Mouse (Mus musculus): ENCODE results near the gene Hspbp1. TPM values are rescaled to one million over a fixed set of nuclear protein-coding genes. Genes with fewer than 3 reads are reported as not detected.

The Hspbp1 gene
- total RNA-seq (2023): 10 to 100 TPM; 15.2 to 16.2 TPM

DNA sequence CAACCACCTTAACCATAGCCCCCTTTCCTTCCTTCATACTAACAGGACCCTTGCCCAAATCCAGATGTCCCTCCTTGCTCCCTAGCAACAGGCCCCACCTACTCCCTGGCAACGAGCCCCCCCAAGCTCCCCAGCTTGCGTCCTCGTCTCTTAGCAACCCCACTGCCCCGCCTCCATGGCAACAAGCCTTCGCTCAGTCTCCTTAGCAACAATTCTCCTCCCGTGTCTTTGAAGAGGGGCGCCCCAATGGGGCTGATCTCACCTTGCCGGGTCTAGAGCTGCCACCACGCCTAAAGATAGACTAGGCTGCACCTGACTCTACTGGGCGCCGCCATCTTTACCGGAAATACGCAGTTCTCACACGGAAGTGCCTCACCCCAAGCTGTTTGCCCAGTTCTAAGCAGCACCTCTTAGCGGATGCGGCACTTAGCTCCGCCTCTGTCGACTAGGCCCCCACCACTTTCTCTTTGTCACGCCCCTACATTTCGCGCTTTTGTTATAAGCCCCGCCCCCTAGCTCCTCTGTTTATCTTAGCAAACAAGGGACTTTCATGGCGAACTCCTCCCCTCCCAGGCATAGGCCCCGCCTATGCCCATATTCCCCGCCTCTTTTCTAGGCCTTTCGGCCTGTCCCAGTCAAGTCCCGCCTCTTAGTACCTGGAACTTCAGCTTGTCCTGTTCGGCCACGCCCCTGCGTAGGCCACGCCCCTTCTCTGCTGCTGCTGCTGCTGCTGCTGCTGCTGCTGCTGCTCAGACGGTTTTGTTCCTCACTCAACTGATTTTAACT, at the start of gene Hspbp1:
Hspbp1 (minus strand) TSS at position 437 of the 786 bp plus-strand sequence.

DNA sequence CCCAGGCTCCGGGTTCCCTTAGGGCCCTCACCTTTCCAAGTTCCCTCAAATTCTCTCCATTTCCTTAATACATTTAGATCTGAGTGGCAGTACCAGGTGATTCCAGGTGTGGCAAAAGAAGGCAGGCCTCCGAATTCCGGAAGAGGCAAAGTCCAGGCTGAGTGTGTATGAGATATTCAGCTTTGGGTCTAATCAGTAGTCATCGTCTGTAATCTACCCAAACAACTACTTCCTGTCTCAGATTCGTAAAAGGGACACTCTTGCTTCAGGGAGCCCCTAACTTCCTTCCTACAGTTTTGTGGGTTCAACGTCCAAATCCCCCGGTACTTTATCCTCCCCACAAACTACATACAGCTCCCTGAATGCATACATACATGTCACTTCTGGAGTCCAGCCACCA, 40.3 kb upstream of the Hspbp1 start, which contains the start of gene Tmem150b:
Tmem150b (minus strand) TSS at position 81 of the 400 bp plus-strand sequence.

DNA sequence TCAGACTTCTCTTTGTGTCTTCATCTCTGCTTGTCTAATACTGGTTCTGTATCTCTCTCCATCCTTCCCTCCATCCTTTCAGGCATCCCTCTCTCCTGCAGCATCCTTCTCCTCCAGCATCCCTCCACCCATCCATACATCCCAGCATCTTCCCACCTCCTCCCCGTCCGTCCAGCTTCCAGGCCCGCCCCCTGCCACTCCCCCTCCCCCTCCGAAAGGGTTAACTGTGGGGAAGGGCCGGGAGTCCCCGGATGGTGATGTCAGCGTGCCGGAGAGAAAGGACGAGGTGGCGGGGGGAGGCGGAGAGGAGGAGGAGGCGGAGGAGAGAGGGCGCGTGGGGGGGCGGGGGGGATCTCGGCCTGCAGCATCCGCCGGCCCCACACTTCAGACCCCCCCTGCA, 5.5 kb upstream of the Hspbp1 start, which contains the start of gene Brsk1:
Brsk1 (plus strand) TSS at position 218 of the 400 bp plus-strand sequence.

DNA sequence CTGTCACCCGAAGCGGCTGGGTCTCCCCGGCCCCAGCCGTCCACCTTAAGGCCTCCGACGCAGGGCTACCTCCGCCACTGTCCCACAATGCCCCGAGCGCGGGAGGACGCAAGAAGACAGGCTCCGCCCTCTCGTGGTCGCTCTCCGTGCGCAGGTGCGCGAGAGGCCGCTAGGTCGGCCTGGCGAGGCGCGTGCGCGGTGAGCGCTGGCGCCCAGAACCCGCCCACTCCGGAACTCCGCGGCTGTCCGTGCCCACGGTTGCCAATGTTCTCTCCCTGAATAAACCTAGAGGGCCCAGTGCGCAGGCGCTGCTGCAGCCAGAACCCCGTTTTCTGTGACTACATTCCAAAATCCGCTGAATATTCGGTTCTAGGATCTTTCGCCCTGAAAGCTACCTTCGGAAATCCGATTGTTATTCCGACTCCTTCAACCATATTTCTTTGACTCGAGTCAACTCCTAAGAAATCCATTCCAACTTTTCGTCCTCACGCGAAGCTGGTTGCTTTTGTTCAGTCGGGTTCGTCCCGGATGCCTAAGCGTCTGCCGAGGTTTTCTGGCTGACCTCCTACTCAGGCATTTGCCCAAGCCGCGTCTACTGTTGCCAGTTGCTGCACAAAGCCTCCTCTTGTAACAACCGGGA, 25.8 kb downstream of the Hspbp1 start, which contains the start of gene Ppp6r1:
Ppp6r1 (minus strand) TSS at position 108 of the 640 bp plus-strand sequence.

DNA sequence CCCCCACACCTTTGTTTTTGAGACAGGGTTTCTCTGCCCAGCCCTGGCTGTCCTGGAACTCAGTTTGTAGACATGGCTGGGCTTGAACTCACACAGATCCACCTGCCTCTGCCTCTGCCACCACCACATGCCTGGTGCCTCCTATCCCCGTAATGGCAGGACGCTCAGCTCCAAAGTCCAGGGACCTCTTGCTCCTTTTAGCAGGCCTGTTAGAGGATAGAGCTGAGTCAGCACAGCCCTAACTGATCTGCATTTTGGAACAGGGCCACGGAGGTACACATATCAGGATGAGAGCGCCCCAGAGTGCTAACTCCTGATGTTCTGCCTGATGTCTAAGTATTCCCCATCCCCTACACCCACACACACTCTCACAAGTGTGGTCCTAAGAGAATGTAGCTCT, 53.8 kb downstream of the Hspbp1 start, which contains the start of gene Tmem86b:
Tmem86b (minus strand) TSS at position 392 of the 400 bp plus-strand sequence.

Other genes starting within 250 kb of the Hspbp1 start
- gene Rdh13, start 239.4 kb downstream of the Hspbp1 start, total RNA-seq (2023): 1 to 10 TPM; 3.5 to 4.5 TPM
- gene Eps8l1, start 224.4 kb downstream of the Hspbp1 start, total RNA-seq (2023): 1 to 10 TPM; 6.2 to 9.9 TPM
- 100 to 1,000 TPM; 226 to 229 TPM for gene Ppp1r12c, start 183.4 kb downstream of the Hspbp1 start, total RNA-seq (2023)
- gene Tnnt1, start 168.7 kb downstream of the Hspbp1 start, total RNA-seq (2023): 10 to 100 TPM in 1 of 2 experiments, 1 to 10 TPM in 1; 6.1 to 12.0 TPM
- 1 to 10 TPM; 1.1 to 1.2 TPM for gene Tnni3, start 160.8 kb downstream of the Hspbp1 start, total RNA-seq (2023)
- gene Dnaaf3, start 152.6 kb downstream of the Hspbp1 start, total RNA-seq (2023): under 1 TPM; 0.31 to 0.71 TPM
- not detected for gene Syt5, start 137.5 kb downstream of the Hspbp1 start, total RNA-seq (2023)
- not detected for gene Ptprh, start 81.0 kb downstream of the Hspbp1 start, total RNA-seq (2023)
- 10 to 100 TPM; 17.4 to 23.2 TPM for gene Tmem86b, start 53.6 kb downstream of the Hspbp1 start, total RNA-seq (2023)
- gene Ppp6r1, start 26.0 kb downstream of the Hspbp1 start, total RNA-seq (2023): 100 to 1,000 TPM; 146 to 160 TPM
- not detected for gene Brsk1, start 5.5 kb upstream of the Hspbp1 start, total RNA-seq (2023)
- 10 to 100 TPM; 18.1 to 22.3 TPM for gene Tmem150b, start 40.2 kb upstream of the Hspbp1 start, total RNA-seq (2023)
- gene Kmt5c, start 55.0 kb upstream of the Hspbp1 start, total RNA-seq (2023): 10 to 100 TPM; 96.3 to 97.7 TPM
- gene Cox6b2, start 68.0 kb upstream of the Hspbp1 start, total RNA-seq (2023): 10 to 100 TPM; 25.0 to 29.5 TPM
- not detected for gene Fam71e2, start 86.2 kb upstream of the Hspbp1 start, total RNA-seq (2023)
- gene Il11, start 97.8 kb upstream of the Hspbp1 start, total RNA-seq (2023): not detected
- gene Tmem190, start 97.9 kb upstream of the Hspbp1 start, total RNA-seq (2023): not detected
- 1 to 10 TPM; 1.1 to 3.2 TPM for gene Tmem238, start 104.6 kb upstream of the Hspbp1 start, total RNA-seq (2023)
- gene Rpl28, start 107.8 kb upstream of the Hspbp1 start, total RNA-seq (2023): 100 to 1,000 TPM; 921 to 945 TPM
- 100 to 1,000 TPM; 187 to 214 TPM for gene Ube2s, start 127.5 kb upstream of the Hspbp1 start, total RNA-seq (2023)
- not detected for gene Shisa7, start 159.6 kb upstream of the Hspbp1 start, total RNA-seq (2023)
- 1 to 10 TPM; 2.8 to 6.7 TPM for gene Isoc2b, start 185.2 kb upstream of the Hspbp1 start, total RNA-seq (2023)
- gene Isoc2a, start 192.1 kb upstream of the Hspbp1 start, total RNA-seq (2023): 10 to 100 TPM in 1 of 2 experiments, 1 to 10 TPM in 1; 8.7 to 10.1 TPM
- not detected for gene Gm36210, start 221.4 kb upstream of the Hspbp1 start, total RNA-seq (2023)
- gene Zfp628, start 230.1 kb upstream of the Hspbp1 start, total RNA-seq (2023): 10 to 100 TPM; 13.2 to 15.5 TPM
- 1 to 10 TPM; 2.1 to 3.2 TPM for gene Nat14, start 237.0 kb upstream of the Hspbp1 start, total RNA-seq (2023)
- not detected for gene Ssc5d, start 240.7 kb upstream of the Hspbp1 start, total RNA-seq (2023)